Mouse (Mus musculus): ENCODE measurements around the gene Plxna2.

The Plxna2 gene

GRCm38 (mm10) chr1:194617918-194618317, at the start of gene Plxna2:
Gene Plxna2 (plus strand): TSS chr1:194618218.
- no peak for DNase-seq (ENCODE audit: low spot score)

- DNase-seq (ENCODE audit: low spot score) = no peak
Measured at GRCm38 (mm10) chr1:194573870-194574269, 44.1 kb upstream of the Plxna2 start.

GRCm38 (mm10) chr1:194578270-194578669, 39.7 kb upstream of the Plxna2 start:
- no peak for DNase-seq (ENCODE audit: low spot score)

- no peak for DNase-seq (ENCODE audit: low spot score)
Measured at GRCm38 (mm10) chr1:194580539-194580938, 37.5 kb upstream of the Plxna2 start.

GRCm38 (mm10) chr1:194586670-194587069, 31.3 kb upstream of the Plxna2 start:
- no peak for DNase-seq (ENCODE audit: low spot score)

DNA sequence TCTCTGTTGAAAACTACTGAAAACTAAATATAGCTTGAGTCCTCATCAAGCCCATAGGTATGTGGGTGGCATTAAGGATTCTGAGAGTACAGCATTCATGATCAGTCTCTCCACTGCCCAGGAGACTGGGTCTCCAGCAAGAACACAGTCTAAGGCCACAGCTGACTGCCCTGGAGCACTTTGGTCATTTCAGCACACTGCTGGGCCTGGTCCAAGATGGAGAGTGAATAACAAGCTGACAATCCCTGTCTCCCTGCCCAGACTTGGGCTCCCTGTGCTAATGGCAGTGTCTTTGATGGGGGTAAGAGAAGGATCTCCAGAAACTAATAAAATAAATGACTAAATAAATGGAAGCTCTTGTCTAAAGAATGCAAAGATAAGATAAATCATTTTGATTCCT, 30.5 kb upstream of the Plxna2 start:
- DNase-seq (ENCODE audit: low spot score) = no peak

- no peak for DNase-seq (ENCODE audit: low spot score)
Measured at GRCm38 (mm10) chr1:194587956-194588668, 29.9 kb upstream of the Plxna2 start.

- no peak for DNase-seq (ENCODE audit: low spot score)
Measured at GRCm38 (mm10) chr1:194588711-194589451, 29.1 kb upstream of the Plxna2 start.

- DNase-seq (ENCODE audit: low spot score) = no peak
Measured at GRCm38 (mm10) chr1:194593155-194593554, 24.9 kb upstream of the Plxna2 start.

DNA sequence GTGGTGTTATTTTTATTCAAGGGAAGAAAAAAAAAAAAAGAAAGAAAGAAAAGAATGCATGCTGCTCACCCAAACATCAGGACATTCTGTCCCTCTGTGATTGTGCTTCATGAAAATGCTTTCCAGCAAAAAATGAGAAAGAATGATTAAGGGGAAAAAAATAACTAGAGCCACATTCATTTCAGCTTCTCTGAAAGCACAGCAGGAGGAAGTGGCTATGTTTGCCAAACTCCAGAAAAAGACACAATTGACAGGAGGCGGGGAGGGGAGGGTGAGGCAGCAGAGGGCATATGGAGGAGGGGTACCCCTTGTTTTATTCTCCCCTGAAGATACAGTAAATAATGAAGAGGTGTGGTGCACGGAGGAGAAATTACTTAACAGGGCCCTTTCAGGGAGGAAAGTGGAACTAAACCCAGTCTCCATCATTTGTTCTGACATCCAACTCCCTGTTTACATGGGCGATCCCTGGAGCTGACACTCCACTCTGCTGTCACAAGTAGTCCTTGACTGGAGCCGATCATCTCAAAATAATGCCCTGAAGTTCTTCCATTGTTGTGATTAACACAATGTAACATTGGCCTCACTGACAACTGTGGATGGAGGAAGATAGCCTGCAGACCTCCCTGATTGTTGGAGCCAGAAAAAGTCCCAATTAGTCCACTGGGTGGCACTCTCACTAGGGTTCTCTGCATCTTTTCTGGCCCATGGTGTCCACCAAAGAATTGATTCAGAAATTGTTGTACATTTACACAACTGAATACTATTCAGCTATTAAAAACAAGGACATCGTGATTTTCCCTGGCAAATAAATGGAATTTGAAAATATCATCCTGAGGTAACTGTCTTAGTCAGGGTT, 10.4 kb upstream of the Plxna2 start:
- DNase-seq (ENCODE audit: low spot score) = no peak

- no peak for DNase-seq (ENCODE audit: low spot score)
Measured at GRCm38 (mm10) chr1:194610516-194610915, 7.5 kb upstream of the Plxna2 start.

GRCm38 (mm10) chr1:194612628-194613027, 5.4 kb upstream of the Plxna2 start:
- DNase-seq (ENCODE audit: low spot score) = no peak

DNA sequence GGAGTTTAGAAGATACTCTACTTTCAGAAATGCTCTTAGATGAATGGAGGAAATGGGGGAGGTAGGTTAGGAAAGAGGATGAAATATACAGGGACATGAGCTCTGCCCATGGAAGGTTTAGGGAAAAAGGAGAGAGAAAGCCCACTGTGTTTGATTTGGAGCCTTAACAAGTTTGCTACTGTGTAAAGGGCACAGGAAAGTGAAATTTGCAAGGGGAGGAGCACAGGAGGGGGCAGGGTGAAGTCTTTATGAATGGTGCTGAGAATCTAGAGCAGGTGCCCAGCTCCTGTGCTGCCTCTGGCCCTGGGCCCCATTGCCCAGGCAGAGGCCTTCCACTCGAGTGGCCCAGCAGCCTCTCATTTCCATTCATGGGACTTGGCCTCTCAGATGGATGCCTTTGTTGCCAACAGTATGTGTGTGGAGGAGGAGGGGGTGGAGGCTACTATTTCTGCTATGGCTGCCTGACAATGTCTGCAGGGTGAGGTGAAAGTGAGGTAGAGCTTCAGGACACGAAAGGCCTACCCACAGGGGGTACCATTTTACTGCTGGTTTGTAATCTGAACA, 4.7 kb upstream of the Plxna2 start:
- no peak for DNase-seq (ENCODE audit: low spot score)

DNA sequence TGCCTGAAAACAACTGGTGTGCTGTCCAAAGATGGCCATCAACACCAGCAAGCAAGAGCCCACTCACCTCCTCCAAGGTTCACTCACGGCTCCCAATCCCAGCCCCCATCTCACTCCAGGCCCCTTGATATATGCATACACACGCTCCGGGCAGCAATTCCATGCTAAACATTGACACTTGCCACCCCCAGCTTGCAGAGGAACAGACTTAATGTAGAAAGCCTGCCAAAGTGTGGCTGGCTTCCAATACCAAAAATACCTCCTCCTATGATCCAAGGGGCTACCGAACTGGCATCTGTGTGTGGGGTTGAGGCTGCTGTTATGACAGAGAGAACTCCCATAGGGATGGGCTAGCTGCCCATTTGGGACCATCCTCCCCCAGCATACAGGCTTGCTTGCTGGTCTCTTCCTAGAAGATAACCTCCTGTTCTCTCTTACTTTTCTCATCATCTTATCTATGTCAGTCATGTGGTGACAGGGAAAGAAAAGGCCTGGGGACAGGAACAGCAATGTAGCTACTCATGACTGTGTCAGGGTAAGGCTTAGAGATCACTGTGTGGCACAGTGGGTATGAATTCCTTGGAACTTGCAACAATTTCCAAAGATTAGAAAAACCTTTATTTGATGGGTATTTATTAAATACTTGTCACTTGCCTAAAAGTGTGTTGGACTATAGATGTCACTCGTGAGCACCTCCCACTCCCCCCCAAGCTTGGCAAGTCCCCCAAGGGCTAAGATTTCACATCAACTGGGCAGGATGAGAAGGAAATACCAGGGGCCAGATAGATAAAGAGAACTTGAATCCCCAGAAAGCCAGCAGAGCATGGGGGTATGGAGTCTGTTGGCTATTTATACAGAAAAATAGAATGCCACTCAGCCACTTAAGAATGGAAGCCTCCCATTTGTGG, 3.8 kb upstream of the Plxna2 start:
- DNase-seq (ENCODE audit: low spot score) = no peak

- DNase-seq (ENCODE audit: low spot score) = no peak
Measured at GRCm38 (mm10) chr1:194616136-194616535, 1.9 kb upstream of the Plxna2 start.

- DNase-seq (ENCODE audit: low spot score) = peak; percentile 86
Measured at GRCm38 (mm10) chr1:194618841-194619311, 858 bp downstream of the Plxna2 start.

GRCm38 (mm10) chr1:194619353-194620244, 1.6 kb downstream of the Plxna2 start:
- DNase-seq (ENCODE audit: low spot score) = peak; percentile 78

DNA sequence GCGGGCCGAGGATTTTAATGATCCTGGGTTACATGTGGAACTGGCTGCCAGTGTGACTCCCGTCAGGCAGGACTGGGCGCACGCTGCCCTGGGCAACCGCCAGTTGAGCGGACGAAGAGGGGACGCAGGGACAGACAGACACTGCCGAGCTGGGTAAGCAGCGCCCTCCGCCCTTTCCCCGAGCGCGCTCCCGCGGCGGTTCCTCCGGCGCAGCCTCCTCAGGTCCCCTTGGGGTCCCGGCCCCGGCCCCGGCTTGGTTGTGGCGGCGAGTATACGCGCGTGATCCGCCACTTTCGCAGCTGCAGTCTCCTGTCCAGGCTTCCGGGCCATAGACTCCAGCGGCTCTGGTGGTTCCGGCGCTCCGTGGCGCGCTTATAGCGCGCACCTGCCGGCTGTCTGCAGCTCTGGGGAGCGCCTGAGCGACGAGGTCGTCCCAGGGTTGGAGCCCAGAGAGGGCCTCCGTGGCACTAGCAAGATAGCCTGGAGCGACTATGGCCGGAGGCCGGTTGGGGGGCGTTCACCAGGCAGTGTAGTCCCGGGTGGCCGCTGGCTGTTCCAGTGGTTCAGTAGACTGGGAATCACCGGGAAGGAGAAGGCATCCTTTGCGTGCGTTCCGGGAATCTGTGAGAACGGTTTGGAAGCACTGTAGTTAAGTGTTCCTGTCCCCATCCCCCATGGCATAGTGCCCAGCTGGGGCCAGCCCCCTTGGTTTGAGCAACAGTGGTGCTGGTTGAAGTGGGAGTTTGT, 2.4 kb downstream of the Plxna2 start:
- peak; percentile 29 for DNase-seq (ENCODE audit: low spot score)

DNA sequence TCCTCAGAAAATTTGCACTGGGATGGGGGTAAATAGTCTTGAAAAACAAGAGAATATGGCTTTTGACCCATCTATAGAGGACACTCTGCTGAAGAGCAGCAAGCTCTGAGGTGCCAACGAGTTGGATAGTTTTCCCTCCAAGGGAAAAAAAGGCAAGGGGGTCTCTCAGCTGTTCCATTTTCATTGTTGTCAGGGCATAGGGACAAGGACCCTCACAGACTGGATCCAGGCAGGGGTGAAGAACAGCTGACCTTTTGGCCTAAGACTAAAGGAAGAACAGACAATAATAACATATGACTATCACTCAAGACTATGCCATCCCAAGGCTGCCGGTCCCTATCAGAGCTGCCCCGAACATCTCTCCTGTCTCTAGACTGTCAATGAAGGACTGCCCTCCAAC, 4.2 kb downstream of the Plxna2 start:
- DNase-seq (ENCODE audit: low spot score) = no peak
